Mouse (Mus musculus): ENCODE results near the gene Tada2b.

Tada2b gene

GRCm38 (mm10) chr5:36446166-36446890, 37.8 kb downstream of the Tada2b start:
- no peak for DNase-seq (ENCODE audit: low spot score)

- DNase-seq (ENCODE audit: low spot score), result no peak
These were observed 39.1 kb downstream of the Tada2b start for GRCm38 (mm10) chr5:36445028-36445427.

GRCm38 (mm10) chr5:36444611-36445010, 39.5 kb downstream of the Tada2b start:
- no peak for DNase-seq (ENCODE audit: low spot score)

GRCm38 (mm10) chr5:36440741-36441140, 43.3 kb downstream of the Tada2b start:
- no peak for DNase-seq (ENCODE audit: low spot score)

- no peak for DNase-seq (ENCODE audit: low spot score)
These were observed 47.2 kb downstream of the Tada2b start for GRCm38 (mm10) chr5:36436858-36437257.

- DNase-seq (ENCODE audit: low spot score), result no peak
These were observed 49.6 kb downstream of the Tada2b start for GRCm38 (mm10) chr5:36434398-36434967.

GRCm38 (mm10) chr5:36431711-36432110, 52.4 kb downstream of the Tada2b start:
- DNase-seq (ENCODE audit: low spot score), result no peak

GRCm38 (mm10) chr5:36429551-36429950, 54.5 kb downstream of the Tada2b start:
- no peak for DNase-seq (ENCODE audit: low spot score)

GRCm38 (mm10) chr5:36427831-36428230, 56.3 kb downstream of the Tada2b start:
- DNase-seq (ENCODE audit: low spot score), result no peak

GRCm38 (mm10) chr5:36426404-36426803, 57.7 kb downstream of the Tada2b start:
- no peak for DNase-seq (ENCODE audit: low spot score)

- no peak for DNase-seq (ENCODE audit: low spot score)
These were observed 59.4 kb downstream of the Tada2b start for GRCm38 (mm10) chr5:36424676-36425075.

All from ovary, postnatal 14 days (tissue).